Mouse (Mus musculus) neutrophil, adult 83 days (primary cell): ENCODE results near the gene 1700020L24Rik. TPM values are rescaled to one million over a fixed set of nuclear protein-coding genes. Genes with fewer than 3 reads are reported as not detected.

ENCODE experiments used
- total RNA-seq, 2 experiments: library from RNA; stranded (reverse); gene quantifications; one replicate each; pipeline ENCODE4 v1.2.4; 2023

1700020L24Rik gene
- total RNA-seq = 10 to 100 TPM; 49.2 to 61.8 TPM

GRCm38 (mm10) chr11:83437377-83437776 is at the start of gene 1700020L24Rik:
TSS of gene 1700020L24Rik (plus strand) at chr11:83437677.

GRCm38 (mm10) chr11:83409087-83409754 is 28.3 kb upstream of the 1700020L24Rik start, which contains the start of gene Rasl10b:
TSS of gene Rasl10b (plus strand) at chr11:83409137.

GRCm38 (mm10) chr11:83429355-83429754 is 8.1 kb upstream of the 1700020L24Rik start, which contains the start of gene Gas2l2:
TSS of gene Gas2l2 (minus strand) at chr11:83429455.

GRCm38 (mm10) chr11:83462711-83463244 is 25.3 kb downstream of the 1700020L24Rik start, which contains the start of gene Mmp28:
TSS of gene Mmp28 (minus strand) at chr11:83463071.

GRCm38 (mm10) chr11:83472324-83473234 is 35.1 kb downstream of the 1700020L24Rik start, which contains the start of gene Taf15:
TSS of gene Taf15 (plus strand) at chr11:83473086.

Other genes starting within 250 kb of the 1700020L24Rik start
- 10 to 100 TPM; 43.7 to 50.4 TPM for gene Slfn3, start 246.3 kb upstream of the 1700020L24Rik start, total RNA-seq
- under 1 TPM; 0.18 to 0.33 TPM for gene Slfn14, start 151.0 kb upstream of the 1700020L24Rik start, total RNA-seq
- 10 to 100 TPM; 82.6 to 96.0 TPM for gene Ap2b1, start 138.7 kb upstream of the 1700020L24Rik start, total RNA-seq
- 10 to 100 TPM in 1 of 2 experiments, 1 to 10 TPM in 1; 6.2 to 14.0 TPM for gene Pex12, start 135.1 kb upstream of the 1700020L24Rik start, total RNA-seq
- under 1 TPM; 0.35 TPM for gene Rasl10b, start 28.5 kb upstream of the 1700020L24Rik start, total RNA-seq
- gene Gas2l2, start 8.2 kb upstream of the 1700020L24Rik start, total RNA-seq = under 1 TPM; 0.13 to 0.20 TPM
- 1 to 10 TPM; 2.5 TPM for gene Mmp28, start 25.4 kb downstream of the 1700020L24Rik start, total RNA-seq
- gene Taf15, start 35.4 kb downstream of the 1700020L24Rik start, total RNA-seq = 10 to 100 TPM; 74.2 to 85.4 TPM
- not detected for gene Heatr9, start 84.5 kb downstream of the 1700020L24Rik start, total RNA-seq
- gene Ccl5, start 92.8 kb downstream of the 1700020L24Rik start, total RNA-seq = 1 to 10 TPM in 1 of 2 experiments, under 1 TPM in 1; 0.99 to 2.0 TPM
- gene Ccl9, start 141.0 kb downstream of the 1700020L24Rik start, total RNA-seq = 100 to 1,000 TPM; 149 to 171 TPM
- gene Ccl6, start 155.4 kb downstream of the 1700020L24Rik start, total RNA-seq = 100 to 1,000 TPM; 752 to 851 TPM
- not detected for gene Rpl9-ps1, start 207.9 kb downstream of the 1700020L24Rik start, total RNA-seq
- 100 to 1,000 TPM in 1 of 2 experiments, 10 to 100 TPM in 1; 88.6 to 122 TPM for gene Ccl3, start 211.7 kb downstream of the 1700020L24Rik start, total RNA-seq
- 10 to 100 TPM; 17.5 to 20.5 TPM for gene Ccl4, start 224.9 kb downstream of the 1700020L24Rik start, total RNA-seq